Mouse (Mus musculus) CH12.LX (cell line): ENCODE measurements around the gene Med29. TPM values are rescaled to one million over a fixed set of nuclear protein-coding genes. Genes with fewer than 3 reads are reported as not detected.

Experiments
- DNase-seq: peaks from one replicate; pipeline ENCODE4 v3.0.0-alpha.2; 2013; ENCODE audit errors: extremely low read depth
- H3K27ac ChIP-seq: 2 replicates; pipeline ENCODE4 v1.5.1; 2012; ENCODE audit warnings: low read depth, mild to moderate bottlenecking, control low read depth, moderate library complexity; ENCODE audit not compliant: insufficient read depth
- H3K27me3 ChIP-seq: replicated peaks from 2 replicates; pipeline ENCODE3; 2012; ENCODE audit warnings: inconsistent platforms
- H3K36me3 ChIP-seq, 2 experiments: replicated peaks in 1 of 2; 2 replicates each; pipeline versions ENCODE3 to v1.6.1; 2012; ENCODE audit warnings: inconsistent platforms in 1 of 2, low read length in 1 of 2, mild to moderate bottlenecking in 1 of 2, mixed read lengths in 1 of 2, moderate library complexity in 1 of 2; ENCODE audit not compliant: control insufficient read depth in 1 of 2, insufficient read depth in 1 of 2
- H3K4me1 ChIP-seq, 2 experiments: 2 replicates each; pipeline ENCODE4 v1.6.1; 2012; ENCODE audit warnings: inconsistent platforms in 1 of 2, moderate library complexity in 1 of 2; ENCODE audit not compliant: insufficient read depth in 2 of 2, control insufficient read depth in 1 of 2
- H3K4me2 ChIP-seq: 2 replicates; pipeline ENCODE4 v1.6.1; 2012; ENCODE audit warnings: low read depth, mild to moderate bottlenecking, control low read depth; ENCODE audit not compliant: poor library complexity, insufficient read depth, severe bottlenecking
- H3K4me3 ChIP-seq, 3 experiments: fragments of 150-350 bp in 1 of 3; sonication (generic) in 1 of 3; replicated peaks in 1 of 3; 2 replicates each; pipeline versions ENCODE3 to v1.5.1; 2011 to 2012; ENCODE audit warnings: low read depth in 2 of 3, low read length in 2 of 3, mild to moderate bottlenecking in 2 of 3, moderate library complexity in 2 of 3, control low read depth in 1 of 3, improper control_type of control experiment in 1 of 3, inconsistent platforms in 1 of 3, mixed read lengths in 1 of 3; ENCODE audit not compliant: poor library complexity in 1 of 3
- H3K79me2 ChIP-seq: replicated peaks from 2 replicates; pipeline ENCODE4 v1.6.1; 2012; ENCODE audit warnings: mild to moderate bottlenecking, moderate library complexity; ENCODE audit not compliant: control insufficient read depth, poor library complexity, insufficient read depth, severe bottlenecking; ENCODE audit errors: extremely low read depth
- H3K9ac ChIP-seq: 2 replicates; pipeline ENCODE4 v1.6.1; 2012; ENCODE audit warnings: low read depth, mild to moderate bottlenecking, control low read depth, moderate library complexity; ENCODE audit not compliant: insufficient read depth
- H3K9me3 ChIP-seq: replicated peaks from 2 replicates; pipeline ENCODE3; 2012; ENCODE audit warnings: low read length, inconsistent platforms, mixed read lengths
- BHLHE40 ChIP-seq: IDR thresholded peaks from 2 replicates; pipeline ENCODE4 v1.6.1; 2011; ENCODE audit warnings: mild to moderate bottlenecking, low read depth, low read length, improper control_type of control experiment
- CHD1 ChIP-seq: IDR thresholded peaks from 2 replicates; pipeline ENCODE4 v1.6.1; 2012; ENCODE audit warnings: low read depth, low read length, improper control_type of control experiment, inconsistent platforms
- CHD2 ChIP-seq: IDR thresholded peaks from 2 replicates; pipeline ENCODE4 v1.6.1; 2011; ENCODE audit warnings: low read length, improper control_type of control experiment
- CTCF ChIP-seq, 2 experiments: IDR thresholded peaks in 1 of 2; conservative IDR thresholded peaks in 1 of 2; 2 replicates each; pipeline ENCODE4 v1.5.1; 2011 to 2012; ENCODE audit warnings: low read depth in 2 of 2, low read length in 2 of 2, improper control_type of control experiment in 1 of 2, inconsistent platforms in 1 of 2, mild to moderate bottlenecking in 1 of 2, moderate library complexity in 1 of 2
- E2F4 ChIP-seq: IDR thresholded peaks from 2 replicates; pipeline ENCODE4 v1.6.1; 2011; ENCODE audit warnings: low read depth, low read length, improper control_type of control experiment; ENCODE audit not compliant: insufficient replicate concordance
- ELF1 ChIP-seq: IDR thresholded peaks from 2 replicates; pipeline ENCODE4 v1.6.1; 2014; ENCODE audit warnings: low read depth, mild to moderate bottlenecking, inconsistent platforms, low read length, improper control_type of control experiment
- ETS1 ChIP-seq: conservative IDR thresholded peaks from 2 replicates; pipeline ENCODE4 v1.6.1; 2012; ENCODE audit warnings: low read depth, mild to moderate bottlenecking, inconsistent platforms, low read length, improper control_type of control experiment, moderate library complexity
- HCFC1 ChIP-seq: IDR thresholded peaks from 2 replicates; pipeline ENCODE4 v1.6.1; 2012; ENCODE audit warnings: low read depth, mild to moderate bottlenecking, inconsistent platforms, low read length, improper control_type of control experiment
- IRF4 ChIP-seq: IDR thresholded peaks from 2 replicates; pipeline ENCODE4 v1.6.1; 2014; ENCODE audit warnings: low read depth, mild to moderate bottlenecking, inconsistent platforms, low read length, improper control_type of control experiment
- KAT2A ChIP-seq: IDR thresholded peaks from 2 replicates; pipeline ENCODE4 v1.6.1; 2012; ENCODE audit warnings: low read length, improper control_type of control experiment, inconsistent platforms; ENCODE audit not compliant: insufficient replicate concordance
- MAFK ChIP-seq: IDR thresholded peaks from 2 replicates; pipeline ENCODE4 v1.6.1; 2011; ENCODE audit warnings: low read length, improper control_type of control experiment; ENCODE audit not compliant: insufficient replicate concordance
- MAX ChIP-seq: IDR thresholded peaks from 2 replicates; pipeline ENCODE4 v1.6.1; 2011; ENCODE audit warnings: low read length, improper control_type of control experiment
- MEF2A ChIP-seq: IDR thresholded peaks from 2 replicates; pipeline ENCODE4 v1.6.1; 2014; ENCODE audit warnings: low read depth, mild to moderate bottlenecking, inconsistent platforms, low read length, improper control_type of control experiment, borderline replicate concordance
- MXI1 ChIP-seq: IDR thresholded peaks from 2 replicates; pipeline ENCODE4 v1.6.1; 2011; ENCODE audit warnings: mild to moderate bottlenecking, low read depth, low read length, improper control_type of control experiment
- MYC ChIP-seq: IDR thresholded peaks from 2 replicates; pipeline ENCODE4 v1.6.1; 2011; ENCODE audit warnings: low read depth, mild to moderate bottlenecking, improper control_type of control experiment, low read length
- NELFE ChIP-seq: IDR thresholded peaks from 2 replicates; pipeline ENCODE4 v1.6.1; 2011; ENCODE audit warnings: low read depth, low read length, improper control_type of control experiment
- RAD21 ChIP-seq: IDR thresholded peaks from 2 replicates; pipeline ENCODE4 v1.6.1; 2011; ENCODE audit warnings: low read depth, mild to moderate bottlenecking, low read length, improper control_type of control experiment, moderate library complexity
- RCOR1 ChIP-seq: conservative IDR thresholded peaks from 2 replicates; pipeline ENCODE4 v1.6.1; 2012; ENCODE audit warnings: low read depth, mild to moderate bottlenecking, inconsistent platforms, low read length, improper control_type of control experiment
- SIN3A ChIP-seq: IDR thresholded peaks from 2 replicates; pipeline ENCODE4 v1.6.1; 2012; ENCODE audit warnings: low read length, improper control_type of control experiment, inconsistent platforms
- SMC3 ChIP-seq: IDR thresholded peaks from 2 replicates; pipeline ENCODE4 v1.6.1; 2011; ENCODE audit warnings: low read depth, low read length, improper control_type of control experiment
- TBP ChIP-seq: conservative IDR thresholded peaks from 2 replicates; pipeline ENCODE4 v1.6.1; 2011; ENCODE audit warnings: low read depth, low read length, improper control_type of control experiment
- TCF12 ChIP-seq: IDR thresholded peaks from 2 replicates; pipeline ENCODE4 v1.6.1; 2014; ENCODE audit warnings: low read depth, mild to moderate bottlenecking, inconsistent platforms, low read length, improper control_type of control experiment
- USF1 ChIP-seq: IDR thresholded peaks from 2 replicates; pipeline ENCODE4 v1.6.1; 2014; ENCODE audit warnings: low read depth, mild to moderate bottlenecking, inconsistent platforms, low read length, improper control_type of control experiment
- USF2 ChIP-seq: conservative IDR thresholded peaks from 2 replicates; pipeline ENCODE4 v1.6.1; 2011; ENCODE audit warnings: low read depth, low read length, improper control_type of control experiment
- ZC3H11A ChIP-seq: IDR thresholded peaks from 2 replicates; pipeline ENCODE4 v1.6.1; 2012; ENCODE audit warnings: low read depth, mild to moderate bottlenecking, inconsistent platforms, low read length, improper control_type of control experiment
- ZMIZ1 ChIP-seq: IDR thresholded peaks from 2 replicates; pipeline ENCODE4 v1.6.1; 2012; ENCODE audit warnings: low read depth, mild to moderate bottlenecking, inconsistent platforms, low read length, improper control_type of control experiment
- dilution Hi-C: fragments of 300-500 bp; cut with MboI; formaldehyde crosslinking; loops from 2 replicates; pipeline ENCODE4 v1.14.3; 2020; ENCODE audit warnings: low sequenced_read_pairs; ENCODE audit not compliant: extremely low pct_unique_long_range_greater_than_20kb, extremely low pct_ligation_motif_present
- in situ Hi-C: fragments of 300-500 bp; cut with MboI; formaldehyde crosslinking; loops from 3 replicates; pipeline ENCODE4 v1.14.3; 2019; ENCODE audit warnings: low sequenced_read_pairs, low pct_ligation_motif_present, low pct_unique_long_range_greater_than_20kb, mixed read lengths
- polyA plus RNA-seq: library from polyadenylated mRNA; unstranded; fragments of >175 nt; gene quantifications from 2 replicates; pipeline ENCODE4 v1.2.1, GENCODE M21; 2012; ENCODE audit warnings: low read depth; ENCODE audit not compliant: insufficient read length
- total RNA-seq, 2 experiments: library from RNA; depleted of rRNA; stranded (reverse); fragments of 300-350 nt in 1 of 2; fragments of >200 nt in 1 of 2; gene quantifications; 2 replicates each; pipeline ENCODE4 v1.2.3; 2012 to 2014

Med29 gene
- total and polyA plus RNA-seq, 3 experiments = 19.8 to 26.9 (median 23.5) TPM

DNA sequence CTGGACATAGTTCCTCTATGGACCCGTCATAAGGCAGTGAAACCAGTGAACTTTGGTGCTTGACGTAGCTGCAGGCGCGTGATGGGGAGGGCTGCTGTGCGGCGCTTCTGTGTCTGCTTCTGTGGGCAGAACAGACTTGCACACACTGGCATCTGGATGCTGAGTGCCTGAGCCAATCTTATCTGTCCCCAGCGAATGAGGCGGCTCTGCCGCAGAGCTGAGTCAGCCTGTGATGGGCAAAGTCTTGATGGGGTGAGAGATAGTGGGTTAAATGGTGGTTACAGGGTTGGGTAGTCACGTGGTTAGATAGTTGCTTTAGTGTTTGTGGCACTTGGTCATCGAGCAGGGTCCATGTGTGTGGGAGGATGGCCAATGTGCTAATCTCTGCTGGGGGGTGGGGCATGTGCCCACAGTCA lies 9.5 kb downstream of the Med29 start:
- peak overlapping the region; percentile 97 for H3K27ac ChIP-seq

DNA sequence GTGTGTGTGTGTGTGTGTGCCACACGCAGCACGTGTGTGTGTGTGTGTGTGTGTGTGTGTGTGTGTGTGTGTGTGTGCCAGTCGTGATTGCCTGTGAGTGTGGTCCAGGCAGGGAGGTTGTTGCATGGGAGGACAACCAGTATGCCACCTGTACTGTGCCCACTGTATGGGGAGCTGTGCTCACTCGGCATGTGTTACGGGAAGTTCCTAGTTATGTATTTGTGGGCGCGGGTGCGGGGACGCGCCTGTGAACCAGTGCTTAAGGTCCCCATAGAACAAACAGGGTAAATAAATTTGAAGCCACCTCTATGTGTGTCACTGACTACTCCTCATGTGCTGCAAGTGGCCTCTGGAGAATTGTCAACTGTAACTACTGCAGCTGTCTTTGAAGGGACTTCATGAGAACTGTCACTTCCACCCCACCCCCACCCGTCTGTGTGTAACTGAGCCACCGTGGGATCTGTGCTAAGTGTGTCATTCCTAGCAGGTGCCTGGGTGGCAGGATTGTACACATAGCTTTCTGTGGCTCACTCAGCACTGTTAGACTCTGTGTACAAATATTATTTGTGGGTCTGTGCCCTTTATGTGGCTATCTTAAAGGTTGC lies 10.1 kb downstream of the Med29 start:
- H3K27ac ChIP-seq = peak overlapping the region; percentile 97
- H3K79me2 ChIP-seq = peaks cover 16% of the 10 kb centered on the region
- peaks cover 37 to 79% of the 10 kb centered on the region in 2 experiments for H3K4me1 ChIP-seq
- no peak overlapping the region for H3K9ac ChIP-seq
- peak overlapping the region; percentile 85 for H3K4me2 ChIP-seq
- H3K9me3 ChIP-seq = no peaks in the 10 kb centered on the region
- TF ChIP-seq IRF4 (0 out of 2 replicates have a peak, but pooled peaks have one; percentile 7), MXI1 (no peak; the same call in 1 of the 2 replicates), CHD2 (peak; percentile 83), ETS1 (peak; percentile 88), MYC (peak; percentile 61; the same call in 1 of the 2 replicates), MAX (peak; percentile 54; the same call in 1 of the 2 replicates), HCFC1 (no peak), KAT2A (0 out of 2 replicates have a peak, but pooled peaks have one; percentile 34), TCF12 (peak; percentile 50; the same call in 1 of the 2 replicates), NELFE (no peak), ELF1 (0 out of 2 replicates have a peak, but pooled peaks have one; percentile 9), BHLHE40 (peak; percentile 60), RAD21 (no peak), TBP (no peak), CHD1 (no peak), SIN3A (peak; percentile 82; the same call in 1 of the 2 replicates)
- in situ Hi-C loops (no loop called here), dilution Hi-C loops (no loop called here)
- H3K4me3 ChIP-seq = peak overlapping the region in 2 of 3 experiments; percentile 30 to 52
- H3K27me3 ChIP-seq = no peaks in the 10 kb centered on the region
- peak; percentile 82 for DNase-seq
- H3K36me3 ChIP-seq = peaks cover 8 to 23% of the 10 kb centered on the region in 2 experiments

More for the DNA sequence above, 9.5 kb downstream of the Med29 start:
- no peak overlapping the region for H3K9ac ChIP-seq
- peaks cover 35 to 74% of the 10 kb centered on the region in 2 experiments for H3K4me1 ChIP-seq
- dilution Hi-C loops (no loop called here), in situ Hi-C loops (no loop called here)
- H3K4me3 ChIP-seq = peak overlapping the region in 1 of 3 experiments; percentile 13
- H3K36me3 ChIP-seq = peaks cover 5 to 23% of the 10 kb centered on the region in 2 experiments
- H3K4me2 ChIP-seq = peak overlapping the region; percentile 85; the same call in 1 of the 2 replicates
- TF ChIP-seq ETS1 (no peak), ZMIZ1 (no peak), BHLHE40 (no peak), MYC (no peak), KAT2A (no peak), MAFK (0 out of 2 replicates have a peak, but pooled peaks have one; percentile 5), HCFC1 (0 out of 2 replicates have a peak, but pooled peaks have one; percentile 5), USF2 (peak; percentile 64), TBP (no peak), MEF2A (no peak), E2F4 (0 out of 2 replicates have a peak, but pooled peaks have one; percentile 17), ZC3H11A (no peak), ELF1 (no peak), USF1 (peak; percentile 47), CTCF (conservative IDR thresholded peaks at IDR 0.05 in 1 of 2, IDR thresholded peaks at IDR 0.05 in 1 of 2; ENCODE audit: low read depth in 2 of 2, low read length in 2 of 2) (no peak), MAX (peak; percentile 51), TCF12 (peak; percentile 30; the same call in 1 of the 2 replicates), NELFE (0 out of 2 replicates have a peak, but pooled peaks have one; percentile 29), RCOR1 (no peak), SMC3 (no peak)
- H3K79me2 ChIP-seq = peaks cover 10% of the 10 kb centered on the region
- no peaks in the 10 kb centered on the region for H3K9me3 ChIP-seq
- H3K27me3 ChIP-seq = no peaks in the 10 kb centered on the region
- DNase-seq = no peak
